Mouse (Mus musculus) embryonic fibroblast, embryonic 13.5 days (primary cell): Measurements from ENCODE around the gene Cacna1c.

Experiments
- CTCF ChIP-seq: IDR thresholded peaks from 2 replicates; pipeline ENCODE4 v1.5.1; 2011; ENCODE audit warnings: mild to moderate bottlenecking, control low read depth, low read length, moderate library complexity, borderline replicate concordance; ENCODE audit not compliant: insufficient read depth
- POLR2A ChIP-seq: IDR thresholded peaks from 2 replicates; pipeline ENCODE4 v1.6.1; 2011; ENCODE audit warnings: low read depth, mild to moderate bottlenecking, control low read depth, low read length, moderate library complexity

DNA sequence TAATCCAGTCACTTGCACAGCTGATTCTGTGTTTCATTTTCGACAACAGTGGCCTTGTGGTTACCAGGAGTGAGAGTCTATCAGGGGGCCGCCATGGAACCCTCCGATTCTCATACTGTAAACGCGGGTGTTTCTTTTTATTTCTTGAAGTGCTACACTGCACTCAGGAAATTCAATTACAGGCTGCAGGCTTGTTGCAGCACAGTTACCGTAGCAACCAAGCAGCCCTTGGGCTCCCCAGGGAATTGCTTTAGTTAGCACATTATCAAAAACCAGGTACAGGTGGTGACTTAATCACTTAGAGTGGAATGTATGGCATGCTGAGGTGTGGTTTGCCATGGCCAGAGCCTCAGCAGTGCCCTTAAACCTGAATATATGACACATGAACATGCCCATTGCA is 621.9 kb downstream of the Cacna1c start:
- TF ChIP-seq CTCF (no peak), POLR2A (no peak)
